Mouse (Mus musculus) E14TG2a.4 (cell line): Measurements from ENCODE around the gene Ebf1.

ENCODE experiments used
- H3K27me3 ChIP-seq: 2 replicates; pipeline ENCODE4 v1.6.1; 2014; ENCODE audit warnings: low read length, control low read depth; ENCODE audit not compliant: insufficient read depth
- H3K36me3 ChIP-seq: 2 replicates; pipeline ENCODE4 v1.6.1; 2014; ENCODE audit warnings: low read length, control low read depth; ENCODE audit not compliant: insufficient read depth
- H3K4me1 ChIP-seq: replicated peaks from 2 replicates; pipeline ENCODE4 v1.6.1; 2014; ENCODE audit warnings: low read depth, low read length, control low read depth
- H3K4me3 ChIP-seq: replicated peaks from 2 replicates; pipeline ENCODE4 v1.5.1; 2014; ENCODE audit warnings: mild to moderate bottlenecking, low read length
- H3K9me3 ChIP-seq: 2 replicates; pipeline ENCODE4 v1.6.1; 2014; ENCODE audit warnings: low read length, control low read depth
- CTCF ChIP-seq: conservative IDR thresholded peaks from 2 replicates; pipeline ENCODE4 v1.5.1; 2014; ENCODE audit warnings: low read length
- NANOG ChIP-seq: IDR thresholded peaks from 2 replicates; pipeline ENCODE4 v1.6.1; 2014; ENCODE audit warnings: borderline replicate concordance, low read length, mixed read lengths
- POU5F1 ChIP-seq: IDR thresholded peaks from 2 replicates; pipeline ENCODE4 v1.6.1; 2014; ENCODE audit warnings: low read length, borderline replicate concordance

Ebf1 gene

GRCm38 (mm10) chr11:44638193-44638754 lies 21.2 kb downstream of the Ebf1 start:
- Histone ChIP-seq H3K27me3 (peaks cover 12% of the 10 kb centered on the region), H3K9me3 (0 out of 2 replicates have a peak, but pooled peaks cover 5% of the 10 kb centered on the region), H3K4me1 (no peaks in the 10 kb centered on the region), H3K36me3 (no peaks in the 10 kb centered on the region), H3K4me3 (no peak overlapping the region)
- TF ChIP-seq NANOG (no peak), CTCF (no peak), POU5F1 (no peak)

DNA sequence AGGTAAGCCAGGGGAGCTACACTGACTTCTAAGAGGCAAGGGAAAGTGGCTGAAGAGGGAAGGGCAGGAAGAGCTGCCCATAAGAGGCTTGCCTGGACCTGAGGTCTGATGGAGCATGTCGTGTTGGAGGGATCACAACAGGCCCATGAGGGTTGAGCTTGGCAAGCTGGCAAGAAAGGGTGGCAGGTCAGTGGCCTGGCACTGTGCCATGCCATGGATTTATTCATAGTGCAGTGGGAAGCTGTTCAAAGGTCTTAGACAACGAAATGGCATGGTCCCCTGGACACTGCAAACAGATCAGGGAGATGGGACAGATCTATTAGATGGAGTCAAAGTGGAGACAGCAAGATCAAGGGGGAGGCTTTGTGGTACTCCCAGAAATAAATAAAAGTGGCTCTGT lies 24.4 kb downstream of the Ebf1 start:
- H3K4me3 ChIP-seq: no peak overlapping the region
- H3K9me3 ChIP-seq: 0 out of 2 replicates have a peak, but pooled peaks cover 5% of the 10 kb centered on the region
- TF ChIP-seq CTCF: no peak
- no peak for TF ChIP-seq POU5F1
- TF ChIP-seq NANOG: no peak
- peaks cover 9% of the 10 kb centered on the region; the same call in 1 of the 2 replicates for H3K27me3 ChIP-seq
- H3K36me3 ChIP-seq: no peaks in the 10 kb centered on the region
- no peaks in the 10 kb centered on the region for H3K4me1 ChIP-seq

DNA sequence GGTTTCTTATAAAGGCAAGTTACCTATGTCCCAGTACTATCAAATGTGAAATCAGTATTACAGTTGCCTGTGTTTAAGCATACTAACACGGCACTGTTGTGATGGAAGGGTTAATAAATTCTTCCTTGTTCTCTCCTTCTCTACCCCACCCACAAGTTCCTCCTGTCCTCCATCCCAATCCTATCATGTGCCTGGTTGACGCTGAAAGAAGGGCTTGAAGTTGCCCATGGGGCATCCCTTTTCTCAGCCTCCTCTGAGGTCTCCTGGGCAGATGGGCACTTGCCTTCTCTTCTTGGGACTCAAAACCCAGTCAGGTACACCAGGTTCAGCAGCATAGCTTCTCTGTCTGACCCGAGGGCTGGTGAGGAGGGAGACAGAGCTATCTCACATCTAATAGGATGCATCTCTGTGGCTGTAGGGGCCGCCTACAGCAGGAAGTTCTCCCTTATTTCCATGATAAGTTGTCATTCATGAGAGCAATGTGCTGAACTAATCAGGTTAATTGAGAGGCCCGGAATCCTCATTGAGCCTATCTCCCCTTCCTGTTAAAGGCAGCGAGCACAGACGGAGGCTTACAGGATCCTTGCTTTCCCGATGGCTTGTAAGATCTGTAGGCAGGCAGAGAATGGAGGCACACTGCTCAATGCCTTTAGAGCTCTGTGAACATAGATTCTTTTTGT lies 37.4 kb downstream of the Ebf1 start:
- Histone ChIP-seq H3K27me3 (no peaks in the 10 kb centered on the region), H3K9me3 (no peaks in the 10 kb centered on the region), H3K4me3 (no peak overlapping the region), H3K4me1 (peaks cover 6% of the 10 kb centered on the region; the same call in 1 of the 2 replicates), H3K36me3 (no peaks in the 10 kb centered on the region)
- TF ChIP-seq NANOG: no peak
- no peak for TF ChIP-seq POU5F1
- TF ChIP-seq CTCF: no peak

DNA sequence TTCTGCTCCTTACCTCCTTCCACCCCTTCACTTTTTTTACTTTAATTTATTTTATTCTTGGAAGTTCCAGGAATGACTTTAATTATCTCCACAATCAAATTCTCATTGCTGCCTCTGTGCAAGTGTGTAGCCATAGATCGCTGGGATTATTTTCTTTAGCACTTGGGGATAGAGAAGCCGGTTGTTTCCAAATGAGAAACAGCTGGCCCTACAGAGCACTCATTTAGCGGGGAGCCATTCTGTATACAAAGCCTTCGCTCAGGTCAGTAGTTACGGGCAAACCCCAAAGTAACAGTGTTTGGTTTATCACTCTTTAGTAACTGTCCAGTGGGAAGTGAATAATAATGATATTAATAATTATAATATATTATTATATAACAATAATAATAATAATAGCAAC lies 38.4 kb downstream of the Ebf1 start:
- Histone ChIP-seq H3K4me1 (peaks cover 6% of the 10 kb centered on the region; the same call in 1 of the 2 replicates), H3K4me3 (no peak overlapping the region), H3K27me3 (no peaks in the 10 kb centered on the region; the same call in 1 of the 2 replicates), H3K9me3 (no peaks in the 10 kb centered on the region), H3K36me3 (no peaks in the 10 kb centered on the region)
- no peak for TF ChIP-seq NANOG
- TF ChIP-seq POU5F1: no peak
- TF ChIP-seq CTCF: no peak

- no peaks in the 10 kb centered on the region for H3K36me3 ChIP-seq
- no peaks in the 10 kb centered on the region; the same call in 1 of the 2 replicates for H3K27me3 ChIP-seq
- TF ChIP-seq POU5F1 (no peak), NANOG (no peak), CTCF (no peak)
- no peaks in the 10 kb centered on the region for H3K9me3 ChIP-seq
- no peak overlapping the region for H3K4me3 ChIP-seq
- peaks cover 6% of the 10 kb centered on the region; the same call in 1 of the 2 replicates for H3K4me1 ChIP-seq
Measured at GRCm38 (mm10) chr11:44656916-44657315, 39.8 kb downstream of the Ebf1 start.

DNA sequence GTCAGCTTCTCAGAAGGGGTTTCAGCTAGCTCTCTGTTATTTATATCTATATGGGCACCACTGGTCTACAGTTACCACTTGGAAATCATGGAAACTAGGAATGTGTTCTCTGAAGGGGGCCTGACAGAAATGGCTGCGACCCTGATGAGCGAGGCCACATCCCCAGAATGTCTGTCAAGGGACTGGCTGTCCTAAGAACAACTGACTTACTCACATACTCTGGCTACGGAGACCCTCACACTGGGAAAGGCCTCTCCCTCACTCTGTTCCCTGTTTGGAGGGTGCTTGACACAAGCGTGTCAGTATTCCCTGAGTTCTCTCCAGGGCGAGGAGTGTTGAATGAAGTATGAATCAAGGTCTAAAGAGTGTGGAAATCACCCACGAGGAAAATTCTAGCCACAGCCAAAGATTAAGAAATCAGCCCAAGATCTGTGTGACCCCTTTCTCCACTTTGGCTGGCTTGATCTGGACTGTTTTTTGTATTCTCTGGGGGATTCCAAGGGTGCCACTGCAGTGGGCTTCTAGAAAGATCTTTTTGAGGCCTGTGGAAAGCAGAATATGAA lies 40.8 kb downstream of the Ebf1 start:
- Histone ChIP-seq H3K27me3 (no peaks in the 10 kb centered on the region; the same call in 1 of the 2 replicates), H3K4me3 (no peak overlapping the region), H3K36me3 (no peaks in the 10 kb centered on the region), H3K9me3 (no peaks in the 10 kb centered on the region), H3K4me1 (peaks cover 6% of the 10 kb centered on the region; the same call in 1 of the 2 replicates)
- no peak for TF ChIP-seq NANOG
- no peak for TF ChIP-seq CTCF
- no peak for TF ChIP-seq POU5F1

- H3K4me3 ChIP-seq: no peak overlapping the region
- no peaks in the 10 kb centered on the region for H3K9me3 ChIP-seq
- peaks cover 26% of the 10 kb centered on the region for H3K27me3 ChIP-seq
- TF ChIP-seq POU5F1: no peak
- no peak for TF ChIP-seq NANOG
- TF ChIP-seq CTCF: no peak
- peaks cover 4% of the 10 kb centered on the region; the same call in 1 of the 2 replicates for H3K4me1 ChIP-seq
- no peaks in the 10 kb centered on the region for H3K36me3 ChIP-seq
Measured at GRCm38 (mm10) chr11:44661875-44662274, 44.8 kb downstream of the Ebf1 start.

DNA sequence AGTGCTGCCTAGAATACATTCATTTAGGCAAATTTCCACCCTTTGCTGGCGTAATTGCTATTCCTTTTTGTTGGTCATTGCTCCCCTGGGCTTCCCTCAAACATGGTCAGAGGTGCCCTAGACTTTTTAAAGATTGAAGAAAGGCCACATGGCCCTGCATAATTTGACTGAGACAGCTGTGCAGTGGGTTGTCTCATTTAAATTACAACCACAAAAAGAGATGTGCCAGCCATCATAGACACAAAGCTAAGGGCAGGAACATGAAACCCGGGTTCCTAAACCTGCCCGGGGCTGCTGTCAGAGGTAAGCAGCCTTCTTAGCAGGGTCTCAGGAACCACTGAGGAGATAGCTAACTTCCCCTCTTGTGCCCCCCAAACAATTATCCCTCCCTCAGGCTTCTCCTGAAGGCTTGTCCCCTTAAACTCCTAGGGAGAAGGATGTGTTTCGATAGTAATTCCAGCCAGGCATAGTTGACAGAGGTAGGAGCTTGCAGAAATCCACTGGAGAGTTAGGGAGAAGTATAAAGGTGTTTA lies 46.6 kb downstream of the Ebf1 start:
- Histone ChIP-seq H3K4me1 (peaks cover 4% of the 10 kb centered on the region; the same call in 1 of the 2 replicates), H3K36me3 (no peaks in the 10 kb centered on the region)
- no peak for TF ChIP-seq CTCF
- no peak for TF ChIP-seq NANOG
- no peak for TF ChIP-seq POU5F1

More for the DNA sequence above, 46.6 kb downstream of the Ebf1 start:
- Histone ChIP-seq H3K9me3 (no peaks in the 10 kb centered on the region), H3K27me3 (peaks cover 34% of the 10 kb centered on the region), H3K4me3 (no peak overlapping the region)
